Mouse (Mus musculus): ENCODE data around the gene Fut2.

GRCm38 (mm10) chr7:45609511-45609910 is 56.7 kb downstream of the Fut2 start:
- TF ChIP-seq POLR2A (IDR thresholded peaks at IDR 0.05; ENCODE audit: borderline replicate concordance, control insufficient read depth, low read depth, low read length) (no peak), CTCF (IDR thresholded peaks at IDR 0.05; ENCODE audit: control insufficient read depth, insufficient read depth, low read length) (no peak)
